Mouse (Mus musculus) spleen, postnatal 36 days (tissue): ENCODE data around the gene Vav1.
"Not testable (repeated sequence)": the region's sequence is repeated elsewhere in the genome, so short reads cannot be mapped to it uniquely, and the experiment has no call there.

Source experiments
- DNase-seq, 2 experiments: peaks; one replicate each; pipeline ENCODE4 v3.0.0; 2022; ENCODE audit warnings: low spot score in 2 of 2, mixed read lengths in 1 of 2

The Vav1 gene

DNA sequence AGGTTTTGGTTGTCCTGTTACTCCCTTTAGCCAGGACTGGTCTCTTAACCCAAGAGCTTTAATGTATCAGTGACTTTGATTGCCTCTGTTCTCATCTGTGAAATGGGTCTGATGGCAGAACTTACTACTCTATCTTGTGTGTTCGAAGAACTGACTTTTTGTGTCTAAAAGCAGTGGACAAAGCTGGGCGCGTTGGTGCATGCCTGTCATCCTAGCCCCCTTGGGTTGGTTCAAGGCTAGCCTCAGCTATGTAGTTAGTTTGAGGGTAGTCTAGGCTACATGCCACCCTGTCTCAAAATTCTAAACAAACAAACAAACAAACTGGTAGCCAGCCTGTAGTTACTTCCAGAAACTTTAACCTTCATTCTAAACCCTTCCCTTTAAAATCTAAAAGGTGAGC is 27.5 kb upstream of the Vav1 start:
- no peak for DNase-seq

DNA sequence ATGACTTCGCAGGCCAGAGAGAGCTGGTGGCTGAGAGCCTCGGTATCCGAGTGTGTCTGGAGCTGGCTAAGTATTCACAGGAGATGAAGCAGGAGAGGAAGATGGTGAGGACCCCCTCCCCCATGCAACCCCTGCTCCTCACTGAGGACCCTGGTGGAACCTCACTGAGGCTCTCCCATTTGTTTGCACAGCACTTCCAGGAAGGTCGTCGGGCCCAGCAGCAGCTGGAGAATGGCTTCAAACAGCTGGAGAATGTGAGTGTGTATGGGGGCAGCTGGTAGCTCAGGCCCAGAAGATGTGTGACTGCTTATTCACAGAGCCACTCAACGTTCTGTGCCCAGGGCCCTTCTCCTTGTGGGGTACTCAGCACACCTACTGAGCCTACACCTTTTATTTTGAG is 25.6 kb upstream of the Vav1 start:
- no peak for DNase-seq

DNA sequence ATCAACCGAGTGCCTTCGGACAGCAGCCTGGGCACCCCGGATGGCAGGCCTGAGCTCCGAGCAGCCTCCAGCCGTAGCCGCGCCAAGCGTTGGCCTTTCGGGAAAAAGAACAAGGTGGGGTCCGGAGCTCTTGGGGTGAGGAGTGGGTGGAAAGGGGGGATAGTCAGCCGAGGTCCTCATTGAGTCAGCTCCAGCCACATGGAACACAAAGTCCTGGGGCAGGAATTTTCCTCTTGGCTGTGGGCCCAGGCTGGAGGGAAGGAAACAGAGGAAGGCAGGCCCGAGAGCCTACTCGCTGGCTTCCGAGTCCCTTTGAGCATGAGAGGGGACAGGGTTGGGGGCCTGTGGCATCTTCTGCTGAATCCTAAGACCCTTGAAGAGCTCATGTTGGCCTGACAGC is 23.5 kb upstream of the Vav1 start:
- no peak for DNase-seq

DNA sequence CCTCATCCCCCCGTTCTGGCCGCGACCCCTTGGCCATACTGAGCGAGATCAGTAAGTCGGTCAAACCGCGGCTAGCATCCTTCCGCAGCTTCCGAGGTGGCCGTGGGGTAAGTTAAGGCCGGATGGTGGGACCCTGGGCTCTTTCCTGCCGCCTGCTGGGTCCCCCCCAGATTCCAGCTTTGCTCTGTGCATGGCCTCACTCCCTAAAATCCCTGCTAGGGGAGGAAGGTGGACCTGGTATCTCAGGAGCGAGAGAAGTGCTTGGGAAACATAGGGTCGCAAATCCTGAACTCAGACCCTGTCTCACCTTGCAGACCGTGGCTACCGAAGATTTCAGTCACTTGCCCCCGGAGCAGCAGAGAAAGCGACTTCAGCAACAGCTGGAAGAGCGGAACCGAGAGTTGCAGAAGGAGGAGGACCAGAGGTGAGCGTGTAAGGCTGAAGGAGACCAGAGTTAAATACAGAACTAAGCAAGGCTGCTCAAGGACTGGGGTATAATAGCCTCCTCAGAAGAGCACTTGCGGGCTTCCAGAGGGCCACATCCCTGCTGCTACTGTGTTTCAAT is 21.9 kb upstream of the Vav1 start:
- DNase-seq = no peak

DNA sequence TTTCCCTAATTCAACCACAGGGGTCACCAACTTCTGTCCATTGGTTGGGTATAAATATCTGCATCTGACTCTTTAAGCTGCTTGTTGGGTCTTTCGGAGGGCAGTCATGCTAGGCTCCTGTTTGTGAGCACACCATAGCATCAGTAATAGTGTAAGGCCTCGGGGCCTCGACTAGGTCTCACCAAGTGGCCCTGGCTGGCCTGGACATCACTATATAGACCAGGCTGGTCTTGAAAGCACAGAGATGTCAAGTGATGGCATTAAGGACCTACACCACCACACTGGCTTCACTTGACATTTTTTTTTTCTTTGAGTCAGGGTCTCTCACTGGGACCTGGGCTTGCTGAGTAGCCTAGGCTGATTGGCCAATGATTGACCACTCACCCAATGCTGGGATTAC is 20.7 kb upstream of the Vav1 start:
- no peak for DNase-seq

DNA sequence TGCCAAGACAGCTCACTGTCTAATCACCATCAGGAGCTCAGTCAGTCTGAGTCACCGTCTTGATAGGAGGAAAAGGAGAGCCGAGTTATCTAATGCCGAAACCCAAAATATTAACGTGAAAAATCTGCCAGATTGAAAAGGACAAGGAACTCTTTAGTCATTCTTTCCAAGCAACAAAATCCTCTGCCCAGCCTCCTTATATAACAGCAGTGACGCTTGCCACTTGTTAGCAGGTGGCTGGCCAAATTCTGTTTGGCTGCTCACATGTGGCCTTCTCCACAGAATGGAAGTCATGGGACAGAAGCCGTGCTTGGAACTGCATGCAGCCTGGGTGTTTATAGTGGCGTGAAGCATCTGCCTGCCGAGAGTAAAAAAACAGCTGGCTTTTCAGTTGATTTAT is 19.2 kb upstream of the Vav1 start:
- no peak for DNase-seq

DNA sequence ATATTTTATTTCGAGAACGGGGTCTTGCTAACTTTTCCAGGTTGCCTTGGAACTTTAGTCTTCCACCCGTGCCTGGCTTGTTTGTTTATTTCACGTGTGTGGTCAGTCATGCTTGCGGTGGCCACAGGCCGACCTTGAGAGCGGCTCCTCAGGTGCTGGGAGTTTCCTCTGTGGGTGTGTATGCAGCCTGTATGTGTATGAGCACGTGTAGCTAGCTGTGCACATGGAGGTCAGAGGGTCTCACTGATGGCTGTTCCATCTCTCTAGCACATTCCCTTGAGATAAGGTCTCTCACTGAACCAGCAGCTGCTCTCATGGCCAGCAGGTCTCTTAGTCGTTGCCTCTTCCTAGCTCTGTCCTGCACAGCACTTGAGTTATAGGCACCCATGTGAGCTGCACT is 18.5 kb upstream of the Vav1 start:
- no peak for DNase-seq

DNA sequence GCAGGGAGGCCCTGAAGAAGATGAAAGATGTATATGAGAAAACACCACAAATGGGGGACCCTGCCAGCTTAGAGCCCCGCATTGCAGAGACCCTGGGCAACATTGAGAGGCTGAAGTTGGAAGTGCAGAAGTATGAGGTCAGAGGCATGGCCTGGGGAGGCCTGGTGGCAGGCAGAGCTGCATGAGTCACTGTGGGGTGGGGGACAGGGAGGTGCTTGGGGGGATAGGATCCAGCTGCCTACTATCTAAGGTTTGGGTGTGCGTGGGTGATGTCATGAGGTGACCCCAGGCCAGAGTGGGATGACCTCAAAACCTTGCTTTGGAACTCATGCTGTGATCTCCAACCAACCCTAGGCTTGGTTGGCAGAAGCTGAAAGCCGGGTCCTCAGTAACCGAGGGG is 17.6 kb upstream of the Vav1 start:
- DNase-seq = no peak

DNA sequence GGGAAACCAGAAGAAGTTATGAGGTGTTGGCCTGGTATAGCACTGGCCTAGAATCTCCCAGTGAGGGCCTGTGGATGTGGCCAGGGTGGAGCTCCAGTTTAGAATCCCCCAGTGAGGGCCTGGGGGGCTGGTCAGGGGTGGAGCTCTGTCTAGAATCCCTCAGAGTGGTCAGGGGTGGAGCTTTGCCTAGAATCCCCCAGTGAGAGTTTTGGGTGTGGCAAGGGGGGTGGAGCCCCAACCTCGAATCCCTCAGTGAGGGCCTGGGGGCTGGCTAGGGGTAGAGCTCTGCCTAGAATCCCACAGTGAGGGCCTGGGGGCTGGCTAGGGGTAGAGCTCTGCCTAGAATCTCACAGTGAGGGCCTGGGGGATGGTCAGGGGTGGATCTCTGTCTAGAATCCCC is 17.1 kb upstream of the Vav1 start:
- DNase-seq = no peak

DNA sequence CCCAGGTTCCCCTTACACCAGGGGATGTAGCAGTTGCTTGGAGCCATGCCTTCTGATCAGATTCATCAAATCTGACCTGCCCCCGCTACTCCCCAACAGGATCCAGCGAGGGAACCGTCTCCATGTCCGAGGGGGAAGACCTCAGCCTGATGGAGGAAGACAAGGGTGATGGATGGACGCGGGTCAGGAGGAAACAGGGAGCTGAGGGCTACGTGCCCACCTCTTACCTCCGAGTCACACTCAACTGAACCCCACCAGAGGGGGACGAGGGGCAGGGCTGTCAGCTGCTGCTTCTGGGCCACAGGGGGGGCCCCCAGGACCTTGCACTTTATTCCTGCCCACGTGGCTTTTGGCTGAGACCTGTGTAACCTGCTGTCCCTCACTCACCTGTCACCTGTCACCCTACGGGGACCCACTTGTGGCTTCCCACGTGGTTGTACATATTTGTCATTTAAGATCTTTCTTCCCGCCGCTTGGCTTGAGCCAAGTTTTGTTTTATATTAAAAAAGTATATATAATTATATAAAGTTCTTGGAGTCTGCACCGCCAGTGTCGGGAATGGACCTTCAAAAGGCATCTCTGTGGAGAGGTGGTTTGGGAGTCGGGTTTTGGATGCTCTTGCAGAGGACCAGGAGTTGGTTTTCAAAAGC is 15.9 kb upstream of the Vav1 start:
- no peak for DNase-seq

DNA sequence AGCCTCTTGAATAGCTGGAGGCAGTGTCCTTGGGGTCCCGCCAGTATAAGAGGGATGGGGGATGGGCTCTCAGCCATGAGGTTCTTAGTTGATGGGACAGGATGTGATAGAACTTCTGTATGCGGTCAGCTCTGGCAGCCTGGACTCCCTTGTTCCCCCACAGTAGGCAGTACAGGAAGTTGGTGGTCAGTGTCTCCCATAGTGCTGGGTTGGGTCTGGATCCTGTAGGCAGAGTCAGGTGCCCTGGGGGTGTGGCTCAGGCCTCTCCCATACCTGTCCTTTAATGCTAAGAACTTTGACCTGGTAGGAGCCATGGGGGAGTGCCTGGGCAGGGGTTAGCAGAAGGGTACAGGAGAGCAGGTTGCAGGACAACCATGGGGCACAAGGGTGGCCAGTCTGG is 14.7 kb upstream of the Vav1 start:
- DNase-seq = no peak

DNA sequence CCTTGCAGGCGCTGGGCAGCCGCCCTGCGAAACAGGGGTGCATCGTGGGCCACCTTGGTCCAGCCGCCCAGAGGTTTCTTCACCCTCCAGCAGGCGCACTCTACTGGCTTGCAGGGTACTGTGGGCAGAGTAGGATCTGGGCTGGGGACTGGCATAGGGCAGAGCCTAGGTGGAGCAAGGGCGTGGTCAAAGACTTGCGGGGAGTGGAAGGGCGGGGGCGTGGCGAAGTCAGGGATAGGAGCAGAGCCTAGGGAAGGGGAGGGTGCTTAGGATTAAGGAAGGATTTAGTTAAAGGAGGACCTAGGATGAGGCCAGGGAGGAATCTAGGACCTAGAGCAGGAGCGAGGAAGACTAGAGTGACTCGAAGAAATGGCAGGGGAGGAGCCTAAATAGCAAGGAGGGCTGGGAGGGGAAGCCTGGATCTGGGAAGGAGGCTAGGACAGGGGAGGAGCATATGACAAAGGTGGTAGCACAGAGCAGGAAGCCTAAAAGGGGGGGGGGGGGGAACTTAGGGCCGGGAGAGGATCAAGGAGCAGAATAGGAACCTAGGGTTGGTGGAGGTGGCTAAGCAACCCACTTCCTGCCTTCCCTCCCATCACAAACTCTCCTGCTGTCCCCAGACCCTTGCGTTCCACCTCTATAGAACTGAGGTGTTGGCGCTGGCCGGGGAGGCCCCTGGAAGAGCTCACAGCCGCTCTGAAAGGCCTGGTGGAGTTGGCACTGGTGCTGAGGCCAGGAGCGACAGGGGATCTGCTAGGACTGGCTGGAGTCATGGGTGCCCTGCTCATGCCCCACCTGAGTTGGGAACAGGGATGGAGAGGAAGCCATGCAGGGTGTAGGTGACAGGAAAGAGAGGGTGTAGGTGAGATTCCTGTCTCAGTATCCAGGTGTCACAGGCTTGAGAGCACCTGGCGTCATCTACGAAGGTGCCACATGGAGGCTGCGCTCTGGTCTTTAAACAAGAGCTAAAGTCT is 13.6 kb upstream of the Vav1 start:
- peak; percentile 63 to 71 for DNase-seq

DNA sequence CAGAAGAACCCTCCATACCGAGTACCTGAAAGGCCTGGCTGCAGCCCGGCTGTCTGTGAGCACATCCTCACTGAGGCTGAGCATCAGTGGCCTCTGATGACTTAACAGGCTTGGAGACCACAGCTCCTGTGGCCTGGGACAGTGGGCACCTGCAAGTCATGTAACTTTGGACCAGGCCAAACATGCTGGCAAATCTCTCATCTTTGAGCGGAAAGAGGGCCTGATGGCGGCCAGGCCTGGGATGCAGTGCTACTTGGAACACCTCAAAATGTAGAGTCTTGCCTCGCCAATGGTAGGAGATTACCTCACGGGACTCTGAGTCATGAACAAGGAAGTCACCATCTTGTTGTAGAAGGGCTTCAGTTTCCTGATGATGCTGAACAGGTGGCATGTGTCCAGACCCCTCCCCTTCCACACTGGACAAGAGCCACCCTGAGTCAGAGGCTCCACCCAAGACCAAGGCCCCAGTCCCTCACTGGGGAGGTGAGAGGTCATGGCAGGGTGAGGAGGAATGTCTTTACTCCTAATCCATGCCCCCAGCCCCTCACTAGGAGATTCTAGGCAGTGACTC is 11.3 kb upstream of the Vav1 start:
- no peak for DNase-seq

DNA sequence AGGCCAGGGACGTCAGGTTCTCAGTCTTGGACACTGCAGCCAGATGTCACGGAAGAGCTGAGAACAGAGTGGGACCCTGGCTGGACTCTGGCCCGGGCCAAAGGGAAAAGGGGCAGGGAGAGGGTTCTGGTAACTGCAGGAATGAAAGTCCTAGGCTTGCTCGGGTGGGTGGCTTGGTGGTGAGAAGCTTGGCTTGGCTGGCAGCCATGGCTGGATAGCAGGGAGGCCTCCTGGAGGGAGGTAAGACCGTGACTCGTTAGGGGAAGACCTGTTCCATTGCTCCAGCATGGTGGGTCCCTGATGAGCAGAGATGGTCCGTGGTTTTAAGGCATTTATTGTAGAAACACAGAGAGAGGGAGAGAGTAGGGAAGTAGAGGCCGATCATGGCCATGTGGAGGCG is 7.6 kb upstream of the Vav1 start:
- DNase-seq = no peak

DNA sequence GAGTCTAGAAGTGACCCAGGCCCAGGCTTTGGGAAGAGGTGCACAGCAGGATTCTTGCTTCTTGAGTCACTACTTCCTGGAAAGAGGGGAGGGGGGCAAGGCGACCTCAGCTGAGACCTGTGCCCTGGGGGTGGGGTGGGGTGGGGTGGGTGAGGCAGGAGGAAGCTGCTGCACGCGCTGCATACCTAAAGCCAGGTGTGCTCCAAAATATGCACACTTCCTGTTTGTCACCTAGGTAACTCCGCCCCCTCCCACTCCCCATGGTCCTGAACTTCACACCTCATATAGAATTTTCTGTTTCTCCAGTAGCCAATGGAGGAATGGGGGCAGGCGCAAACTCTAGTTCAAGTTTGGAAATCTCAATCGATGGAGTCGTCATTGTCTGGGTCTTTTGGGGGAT is 5.1 kb upstream of the Vav1 start:
- no peak for DNase-seq

DNA sequence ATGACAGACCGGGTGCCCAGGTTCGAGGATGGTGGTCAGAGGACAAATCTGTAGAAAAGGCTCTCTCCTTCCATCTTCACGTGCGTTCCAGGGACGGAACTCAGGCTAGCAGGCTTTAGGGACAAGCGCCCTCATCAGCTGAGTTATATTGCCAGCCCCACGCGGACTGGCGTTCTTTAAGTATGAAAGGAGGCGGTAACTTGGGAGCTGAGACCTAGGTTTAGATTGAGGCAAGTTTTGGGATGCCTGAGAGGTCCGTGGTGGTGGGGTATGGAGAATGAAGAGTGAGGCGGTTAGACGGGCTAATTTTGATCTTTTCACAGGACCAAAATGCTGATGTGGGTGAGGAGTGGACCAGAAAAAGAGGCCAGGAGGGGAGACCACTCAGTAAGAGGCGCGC is 4.2 kb upstream of the Vav1 start:
- DNase-seq = no peak

DNA sequence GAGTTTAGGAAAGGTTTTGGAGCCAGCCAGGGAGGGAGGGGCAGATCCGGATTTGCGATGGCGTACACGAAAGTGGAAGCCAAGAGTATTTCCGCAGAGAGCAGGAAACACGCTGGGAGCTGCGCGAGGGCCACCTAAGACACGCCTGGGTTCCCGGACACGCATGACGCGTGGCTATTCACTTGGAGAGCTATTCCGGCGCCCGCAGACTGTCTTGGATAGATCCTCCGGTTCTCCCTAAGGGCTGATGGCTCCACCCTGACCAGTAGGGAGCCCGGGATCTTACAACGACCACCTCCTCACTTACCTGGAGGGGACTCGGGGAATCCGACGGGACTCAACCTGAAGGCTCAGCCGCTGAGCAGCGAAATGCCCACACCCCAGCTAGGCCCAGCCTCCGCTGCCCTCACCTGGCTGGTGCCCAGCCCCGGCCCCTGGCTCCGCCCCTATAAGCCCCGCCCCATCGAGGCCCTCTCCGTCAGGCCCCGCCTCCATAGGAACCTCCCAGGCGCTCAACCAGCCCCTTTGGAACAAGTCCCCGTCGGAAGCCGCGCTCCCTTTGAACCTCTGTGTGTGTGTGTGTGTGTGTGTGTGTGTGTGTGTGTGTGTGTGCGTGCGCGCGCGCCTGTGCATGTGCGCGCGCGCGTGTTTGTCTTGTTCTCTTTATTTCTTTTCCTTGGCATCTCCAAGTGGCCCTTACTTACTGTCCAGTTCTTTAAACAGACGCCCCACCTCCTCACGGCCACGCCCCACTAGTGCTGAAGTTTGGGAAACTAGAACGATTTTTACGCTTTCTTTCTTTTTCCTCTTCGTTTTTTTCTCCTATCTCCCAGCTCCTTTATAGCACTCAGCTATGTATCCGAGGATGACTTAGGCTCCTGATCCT is 3.5 kb upstream of the Vav1 start:
- DNase-seq = peak; percentile 82 to 85

DNA sequence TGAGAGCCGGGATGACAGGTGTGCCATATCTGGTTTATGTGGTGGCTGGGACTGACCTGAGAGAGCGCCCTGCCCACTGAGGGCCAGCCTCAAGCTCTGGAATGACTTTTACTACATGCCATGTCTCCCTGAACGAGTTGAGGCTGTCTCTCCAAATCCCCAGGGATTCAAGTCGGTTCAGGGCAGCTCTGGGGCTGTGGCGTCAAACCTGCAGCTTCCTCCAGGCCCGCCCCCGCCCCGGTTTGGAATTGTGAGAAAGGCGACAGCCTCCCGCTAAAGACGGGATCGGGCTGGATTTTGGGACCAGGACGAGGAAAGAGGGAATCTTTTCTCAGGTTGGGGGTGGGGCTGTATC is 2.9 kb upstream of the Vav1 start:
- no peak for DNase-seq

DNA sequence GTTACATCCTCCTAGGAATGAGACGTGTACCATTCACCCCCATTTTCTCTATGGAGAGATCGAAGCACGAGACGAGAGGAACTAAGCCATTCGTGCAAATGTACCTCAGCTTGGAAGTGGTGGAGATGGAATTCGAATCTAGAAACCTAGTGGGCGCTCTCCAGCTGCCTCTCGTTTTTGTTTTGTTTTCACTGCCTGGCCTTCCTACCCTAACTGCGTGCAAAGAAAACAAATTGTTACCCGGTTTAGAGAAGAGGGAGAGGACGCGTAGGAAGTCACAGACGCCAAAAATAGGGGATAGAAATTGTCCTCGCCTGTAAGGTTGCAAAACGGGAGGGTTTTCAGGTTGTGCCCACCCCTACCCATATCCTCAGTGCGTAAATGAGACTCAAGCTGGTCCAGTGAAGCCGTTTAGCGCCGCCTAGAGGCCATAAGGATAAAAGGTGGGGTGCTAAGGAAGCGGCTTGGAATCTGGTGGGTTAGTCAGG is 2.2 kb upstream of the Vav1 start:
- DNase-seq = peak; percentile 54 to 67

DNA sequence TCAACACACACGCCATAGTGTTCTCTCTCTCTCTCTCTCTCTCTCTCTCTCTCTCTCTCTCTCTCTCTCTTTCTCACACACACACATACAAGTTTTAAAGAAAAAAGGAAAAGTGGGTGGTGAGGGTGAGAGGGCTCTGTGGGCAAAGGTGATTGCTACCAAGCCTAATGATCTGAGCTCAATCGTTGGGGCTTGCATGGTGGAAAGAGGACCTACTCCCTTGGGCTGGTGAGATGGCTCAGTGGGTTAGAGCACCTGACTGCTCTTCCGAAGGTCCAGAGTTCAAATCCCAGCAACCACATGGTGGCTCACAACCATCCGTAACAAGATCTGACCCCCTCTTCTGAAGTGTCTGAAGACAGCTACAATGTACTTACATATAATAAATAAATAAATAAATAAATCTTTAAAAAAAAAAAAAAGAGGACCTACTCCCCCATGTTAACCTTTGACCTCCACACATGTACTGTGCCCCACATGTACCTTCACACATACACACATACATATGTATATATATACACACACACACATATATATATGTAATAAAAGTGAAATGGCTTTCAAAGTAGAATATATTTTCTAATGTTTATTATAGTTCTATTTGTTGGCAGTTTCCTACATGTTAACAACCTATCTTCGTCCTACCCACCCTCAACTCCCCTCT is 1.2 kb upstream of the Vav1 start:
- DNase-seq = not testable (repeated sequence)

DNA sequence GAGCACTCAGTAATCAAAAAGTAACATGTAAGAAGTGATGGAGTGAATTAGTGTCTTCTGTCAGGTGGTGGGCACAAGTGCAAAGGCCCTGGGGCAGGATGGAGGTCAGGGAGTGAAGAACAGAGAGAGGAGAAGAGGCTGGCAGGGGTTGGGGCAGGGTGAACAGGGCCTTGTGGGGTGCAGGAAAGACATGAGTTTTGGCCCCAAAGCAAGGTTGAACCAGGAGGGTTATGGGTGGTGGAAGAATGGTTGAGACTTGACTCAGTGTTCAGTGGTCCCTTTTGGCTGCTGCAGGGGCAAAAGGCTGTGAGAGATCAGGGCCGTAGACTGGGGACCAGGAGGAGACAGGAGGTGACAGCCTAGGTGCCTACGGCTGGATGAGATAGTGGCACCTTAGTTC is 363 bp upstream of the Vav1 start:
- no peak for DNase-seq
